Mouse (Mus musculus): ENCODE measurements at regions not wholly inside any gene's neighbourhood (a gene's known extent, or its start where the extent isn't known, plus 50 kb on each side); places are given as distances from the start of the nearest gene placed in this dataset.

GRCm38 (mm10) chr1:128767991-128768390 lies 175.9 kb upstream of the Cxcr4 start:
- no peak overlapping the region for H3K27ac ChIP-seq (ENCODE audit: control insufficient read depth, insufficient read depth, low read depth, low read length)
- H3K4me3 ChIP-seq (ENCODE audit: control insufficient read depth, low read depth, low read length): no peak overlapping the region
- no peak for TF ChIP-seq POLR2A (IDR thresholded peaks at IDR 0.05; ENCODE audit: control insufficient read depth, low read depth, low read length)
- no peak for TF ChIP-seq CTCF (IDR thresholded peaks at IDR 0.05; ENCODE audit: control insufficient read depth, insufficient read depth, insufficient replicate concordance, low read depth, low read length)
- no peaks in the 10 kb centered on the region for H3K27me3 ChIP-seq (ENCODE audit: control insufficient read depth, insufficient read depth, low read length)
- no peaks in the 10 kb centered on the region for H3K4me1 ChIP-seq (ENCODE audit: control insufficient read depth, insufficient read depth, low read length)
- no peaks in the 10 kb centered on the region for H3K36me3 ChIP-seq (ENCODE audit: control insufficient read depth, insufficient read depth, low read length)

DNA sequence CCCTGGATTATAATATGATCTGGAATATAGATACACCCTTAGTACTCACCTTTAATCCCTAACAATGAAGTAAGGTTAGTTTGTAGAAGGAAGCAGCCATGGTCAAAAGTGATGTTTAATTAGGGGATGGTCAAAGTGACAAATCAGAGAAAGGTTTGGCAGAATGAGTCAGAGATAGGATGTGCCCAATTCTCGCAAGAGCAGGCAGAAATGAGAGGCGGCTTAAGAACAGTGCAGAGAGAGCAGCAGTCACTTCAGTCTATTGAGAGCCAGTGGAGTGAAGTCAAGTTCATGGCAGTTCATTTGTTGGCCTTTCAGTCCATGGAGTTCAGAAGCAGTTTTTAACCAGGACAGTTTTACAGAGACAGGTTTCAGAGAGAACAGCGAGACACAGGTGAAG lies 175.3 kb upstream of the Cxcr4 start:
- H3K4me3 ChIP-seq (ENCODE audit: control insufficient read depth, low read depth, low read length): no peak overlapping the region
- no peaks in the 10 kb centered on the region for H3K4me1 ChIP-seq (ENCODE audit: control insufficient read depth, insufficient read depth, low read length)
- H3K36me3 ChIP-seq (ENCODE audit: control insufficient read depth, insufficient read depth, low read length): no peaks in the 10 kb centered on the region
- no peak for TF ChIP-seq CTCF (IDR thresholded peaks at IDR 0.05; ENCODE audit: control insufficient read depth, insufficient read depth, insufficient replicate concordance, low read depth, low read length)
- H3K27me3 ChIP-seq (ENCODE audit: control insufficient read depth, insufficient read depth, low read length): no peaks in the 10 kb centered on the region
- no peak overlapping the region for H3K27ac ChIP-seq (ENCODE audit: control insufficient read depth, insufficient read depth, low read depth, low read length)

DNA sequence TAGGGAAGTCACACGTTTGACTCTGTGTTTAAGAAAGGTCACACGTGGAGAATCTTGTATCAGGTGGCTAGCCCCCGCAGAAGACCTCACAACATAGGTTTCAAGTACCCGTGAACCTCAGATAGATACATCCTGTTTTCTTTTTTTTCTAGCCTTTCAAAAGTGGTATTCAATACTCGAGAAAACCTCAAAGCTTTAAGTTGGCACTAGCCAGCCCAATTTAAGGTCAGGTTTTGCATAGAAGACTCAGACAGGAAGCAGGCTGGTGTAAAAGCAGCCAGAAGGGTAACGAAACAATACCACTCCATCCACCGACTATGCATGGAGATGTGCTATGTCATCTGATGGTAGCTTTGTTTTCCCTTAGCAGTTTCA lies 174.8 kb upstream of the Cxcr4 start:
- no peak for TF ChIP-seq POLR2A (IDR thresholded peaks at IDR 0.05; ENCODE audit: control insufficient read depth, low read depth, low read length)
- no peak for TF ChIP-seq CTCF (IDR thresholded peaks at IDR 0.05; ENCODE audit: control insufficient read depth, insufficient read depth, insufficient replicate concordance, low read depth, low read length)
- H3K27ac ChIP-seq (ENCODE audit: control insufficient read depth, insufficient read depth, low read depth, low read length): no peak overlapping the region

GRCm38 (mm10) chr1:128766193-128766893 lies 174.2 kb upstream of the Cxcr4 start:
- TF ChIP-seq CTCF (IDR thresholded peaks at IDR 0.05; ENCODE audit: control insufficient read depth, insufficient read depth, insufficient replicate concordance, low read depth, low read length) (no peak), POLR2A (IDR thresholded peaks at IDR 0.05; ENCODE audit: control insufficient read depth, low read depth, low read length) (no peak)
- Histone ChIP-seq H3K27ac (ENCODE audit: control insufficient read depth, insufficient read depth, low read depth, low read length) (no peak overlapping the region), H3K4me3 (ENCODE audit: control insufficient read depth, low read depth, low read length) (no peak overlapping the region), H3K27me3 (ENCODE audit: control insufficient read depth, insufficient read depth, low read length) (no peaks in the 10 kb centered on the region), H3K36me3 (ENCODE audit: control insufficient read depth, insufficient read depth, low read length) (no peaks in the 10 kb centered on the region), H3K4me1 (ENCODE audit: control insufficient read depth, insufficient read depth, low read length) (no peaks in the 10 kb centered on the region)

More for the DNA sequence above, 174.8 kb upstream of the Cxcr4 start:
- no peaks in the 10 kb centered on the region for H3K36me3 ChIP-seq (ENCODE audit: control insufficient read depth, insufficient read depth, low read length)
- H3K4me3 ChIP-seq (ENCODE audit: control insufficient read depth, low read depth, low read length): no peak overlapping the region
- no peaks in the 10 kb centered on the region for H3K27me3 ChIP-seq (ENCODE audit: control insufficient read depth, insufficient read depth, low read length)
- H3K4me1 ChIP-seq (ENCODE audit: control insufficient read depth, insufficient read depth, low read length): no peaks in the 10 kb centered on the region

DNA sequence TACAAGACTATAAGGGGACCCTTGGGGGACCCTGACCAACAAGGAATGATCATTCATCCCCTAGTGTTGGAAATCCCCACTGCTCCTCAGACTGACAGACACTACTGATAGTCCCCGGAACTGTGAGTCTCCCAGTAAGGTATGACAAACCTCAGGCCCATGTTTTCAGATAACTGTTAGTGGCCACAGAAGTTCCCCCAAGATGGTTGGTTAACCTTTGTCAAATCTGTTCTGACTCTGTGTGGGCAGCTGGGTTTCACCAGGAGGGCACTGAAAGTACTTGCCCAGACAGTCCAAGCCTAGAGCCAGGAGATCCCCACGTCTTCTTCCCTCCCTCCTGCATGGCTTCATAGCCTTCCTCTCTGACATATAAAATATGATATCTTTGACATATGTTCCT lies 173.5 kb upstream of the Cxcr4 start:
- no peaks in the 10 kb centered on the region for H3K36me3 ChIP-seq (ENCODE audit: control insufficient read depth, insufficient read depth, low read length)
- H3K27me3 ChIP-seq (ENCODE audit: control insufficient read depth, insufficient read depth, low read length): no peaks in the 10 kb centered on the region
- H3K27ac ChIP-seq (ENCODE audit: control insufficient read depth, insufficient read depth, low read depth, low read length): no peak overlapping the region
- H3K4me3 ChIP-seq (ENCODE audit: control insufficient read depth, low read depth, low read length): no peak overlapping the region
- TF ChIP-seq CTCF (IDR thresholded peaks at IDR 0.05; ENCODE audit: control insufficient read depth, insufficient read depth, insufficient replicate concordance, low read depth, low read length): no peak
- no peak for TF ChIP-seq POLR2A (IDR thresholded peaks at IDR 0.05; ENCODE audit: control insufficient read depth, low read depth, low read length)
- no peaks in the 10 kb centered on the region for H3K4me1 ChIP-seq (ENCODE audit: control insufficient read depth, insufficient read depth, low read length)

DNA sequence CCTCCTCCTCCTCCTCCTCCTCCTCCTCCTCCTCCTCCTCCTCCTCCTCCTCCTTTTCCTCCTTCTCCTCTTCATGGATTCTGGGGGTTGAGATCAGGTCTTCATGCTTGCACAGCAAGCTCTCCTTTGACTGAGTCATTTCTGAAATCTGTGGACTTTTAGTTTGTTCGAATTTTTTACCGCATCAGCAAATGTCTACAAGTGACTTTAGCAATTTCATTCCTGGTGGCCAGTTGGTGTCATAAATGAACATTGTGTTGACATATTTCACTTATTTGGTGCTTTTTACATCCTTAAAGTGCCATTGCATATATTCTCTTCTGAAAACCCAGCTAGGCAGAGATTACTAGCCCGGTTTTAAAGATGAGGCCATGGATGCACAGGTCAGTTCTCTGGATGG lies 173.0 kb upstream of the Cxcr4 start:
- no peaks in the 10 kb centered on the region for H3K4me1 ChIP-seq (ENCODE audit: control insufficient read depth, insufficient read depth, low read length)
- H3K27ac ChIP-seq (ENCODE audit: control insufficient read depth, insufficient read depth, low read depth, low read length): no peak overlapping the region
- TF ChIP-seq CTCF (IDR thresholded peaks at IDR 0.05; ENCODE audit: control insufficient read depth, insufficient read depth, insufficient replicate concordance, low read depth, low read length): no peak
- no peak for TF ChIP-seq POLR2A (IDR thresholded peaks at IDR 0.05; ENCODE audit: control insufficient read depth, low read depth, low read length)
- H3K27me3 ChIP-seq (ENCODE audit: control insufficient read depth, insufficient read depth, low read length): no peaks in the 10 kb centered on the region
- no peaks in the 10 kb centered on the region for H3K36me3 ChIP-seq (ENCODE audit: control insufficient read depth, insufficient read depth, low read length)
- H3K4me3 ChIP-seq (ENCODE audit: control insufficient read depth, low read depth, low read length): no peak overlapping the region

GRCm38 (mm10) chr1:128762854-128763253 lies 170.8 kb upstream of the Cxcr4 start:
- Histone ChIP-seq H3K27me3 (ENCODE audit: control insufficient read depth, insufficient read depth, low read length) (no peaks in the 10 kb centered on the region), H3K27ac (ENCODE audit: control insufficient read depth, insufficient read depth, low read depth, low read length) (no peak overlapping the region), H3K4me3 (ENCODE audit: control insufficient read depth, low read depth, low read length) (no peak overlapping the region), H3K4me1 (ENCODE audit: control insufficient read depth, insufficient read depth, low read length) (no peaks in the 10 kb centered on the region), H3K36me3 (ENCODE audit: control insufficient read depth, insufficient read depth, low read length) (no peaks in the 10 kb centered on the region)
- no peak for TF ChIP-seq CTCF (IDR thresholded peaks at IDR 0.05; ENCODE audit: control insufficient read depth, insufficient read depth, insufficient replicate concordance, low read depth, low read length)
- TF ChIP-seq POLR2A (IDR thresholded peaks at IDR 0.05; ENCODE audit: control insufficient read depth, low read depth, low read length): no peak

GRCm38 (mm10) chr1:128762076-128762475 lies 170.0 kb upstream of the Cxcr4 start:
- Histone ChIP-seq H3K4me1 (ENCODE audit: control insufficient read depth, insufficient read depth, low read length) (no peaks in the 10 kb centered on the region), H3K4me3 (ENCODE audit: control insufficient read depth, low read depth, low read length) (no peak overlapping the region), H3K27me3 (ENCODE audit: control insufficient read depth, insufficient read depth, low read length) (no peaks in the 10 kb centered on the region), H3K27ac (ENCODE audit: control insufficient read depth, insufficient read depth, low read depth, low read length) (no peak overlapping the region), H3K36me3 (ENCODE audit: control insufficient read depth, insufficient read depth, low read length) (no peaks in the 10 kb centered on the region)
- TF ChIP-seq CTCF (IDR thresholded peaks at IDR 0.05; ENCODE audit: control insufficient read depth, insufficient read depth, insufficient replicate concordance, low read depth, low read length) (no peak), POLR2A (IDR thresholded peaks at IDR 0.05; ENCODE audit: control insufficient read depth, low read depth, low read length) (no peak)
